Mouse (Mus musculus) neural tube, embryonic 14.5 days (tissue): ENCODE results near the gene P3h2. TPM values are rescaled to one million over a fixed set of nuclear protein-coding genes. Genes with fewer than 3 reads are reported as not detected.

Source experiments
- ATAC-seq: fragments of 200-750 bp; cut with Nextera tagmentation; 2 replicates; pipeline ENCODE4 v1.8.0; 2017; ENCODE audit warnings: low read depth, mild to moderate bottlenecking, moderate TSS enrichment, moderate library complexity
- H3K27ac ChIP-seq: fragments of 300-500 bp; sonication (generic); 2 replicates; pipeline ENCODE4 v1.5.1; 2014; ENCODE audit warnings: low read depth, mild to moderate bottlenecking, control low read depth, low read length, moderate library complexity, mixed read lengths
- H3K27me3 ChIP-seq: fragments of 300-500 bp; sonication (generic); 2 replicates; pipeline ENCODE4 v1.6.1; 2014; ENCODE audit warnings: low read length; ENCODE audit not compliant: control insufficient read depth, insufficient read depth
- H3K36me3 ChIP-seq: fragments of 300-500 bp; sonication (generic); 2 replicates; pipeline ENCODE4 v1.6.1; 2014; ENCODE audit warnings: low read length, mixed read lengths; ENCODE audit not compliant: control insufficient read depth, insufficient read depth
- H3K4me1 ChIP-seq: fragments of 300-500 bp; sonication (generic); 2 replicates; pipeline ENCODE4 v1.6.1; 2014; ENCODE audit warnings: low read length; ENCODE audit not compliant: control insufficient read depth, insufficient read depth
- H3K4me2 ChIP-seq: fragments of 300-500 bp; sonication (generic); 2 replicates; pipeline ENCODE4 v1.6.1; 2014; ENCODE audit warnings: mild to moderate bottlenecking, low read depth, low read length, control low read depth
- H3K4me3 ChIP-seq: fragments of 300-500 bp; sonication (generic); 2 replicates; pipeline ENCODE4 v1.5.1; 2014; ENCODE audit warnings: low read depth, low read length, control low read depth, mixed read lengths
- H3K9ac ChIP-seq: fragments of 300-500 bp; sonication (generic); replicated peaks from 2 replicates; pipeline ENCODE4 v1.6.1; 2014; ENCODE audit warnings: low read depth, mild to moderate bottlenecking, control low read depth, low read length, mixed read lengths
- H3K9me3 ChIP-seq: fragments of 300-500 bp; sonication (generic); 2 replicates; pipeline ENCODE4 v1.6.1; 2016; ENCODE audit warnings: low read length; ENCODE audit not compliant: control insufficient read depth
- WGBS: fragments of 180-500 bp; shearing (Covaris S2); extraction: QIAGEN DNeasy Blood & Tissue Kit; methylation state at CpG from one replicate; pipeline ENCODE4 v1.1.7; 2014; 5-methylcytosine and 5-hydroxymethylcytosine counted together
- polyA plus RNA-seq: library from polyadenylated mRNA; unstranded; fragments of >200 nt; fragmentation: Nextera tagmentation; extraction: Ambion mirVana; gene quantifications from 2 replicates; pipeline ENCODE4 v1.2.1, GENCODE M21; 2014

P3h2 gene
- polyA plus RNA-seq, 1 experiment from 2014 or later = 1.8 TPM

DNA sequence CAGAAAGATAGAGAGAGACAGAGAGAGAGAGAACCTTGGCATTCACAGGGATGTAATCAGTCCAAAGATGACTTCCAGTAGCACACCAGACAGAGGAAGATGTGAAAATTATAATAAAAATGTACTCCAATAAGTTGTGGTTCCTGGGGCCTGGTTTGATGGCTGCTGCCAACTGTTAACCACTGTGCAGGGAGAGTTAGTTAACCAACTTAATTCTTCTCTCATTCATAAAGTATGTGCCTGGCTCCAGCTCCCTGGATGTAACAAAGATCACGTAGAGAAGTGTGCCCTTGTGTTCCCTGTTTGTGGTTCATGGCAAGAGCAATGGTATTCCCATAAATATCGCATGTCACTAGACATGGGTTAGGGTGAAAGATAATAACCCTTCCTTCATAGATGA, 128.4 kb downstream of the P3h2 start:
- Histone ChIP-seq H3K4me3 (no peak overlapping the region), H3K36me3 (no peaks in the 10 kb centered on the region), H3K27me3 (no peaks in the 10 kb centered on the region), H3K27ac (no peak overlapping the region), H3K4me1 (no peaks in the 10 kb centered on the region), H3K9ac (no peak overlapping the region), H3K4me2 (no peak overlapping the region), H3K9me3 (no peaks in the 10 kb centered on the region)
- ATAC-seq = no peak
- 90% methylated on average over 2 of the region's 2 CpGs for WGBS

DNA sequence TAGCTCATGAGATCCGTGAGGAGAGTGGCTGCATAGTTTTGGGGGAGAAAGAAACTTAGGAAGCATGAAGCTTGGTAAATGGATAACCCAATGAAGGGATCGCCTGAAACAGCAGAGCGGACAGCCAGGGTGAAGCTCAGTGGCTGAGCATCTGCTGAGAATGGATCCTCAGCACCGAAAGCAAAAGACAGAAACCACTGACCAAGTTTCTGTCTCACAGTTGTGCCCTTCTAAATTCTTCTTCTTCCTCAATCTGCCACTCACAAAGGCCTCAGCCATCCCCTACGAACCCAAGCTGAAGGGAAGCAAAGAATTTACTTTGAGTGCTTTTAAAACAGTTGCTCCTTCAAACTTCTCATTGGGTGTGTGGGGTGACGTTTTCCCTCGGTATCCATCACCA, 134.3 kb downstream of the P3h2 start:
- no peak overlapping the region for H3K4me3 ChIP-seq
- no peak for ATAC-seq
- H3K9me3 ChIP-seq = no peaks in the 10 kb centered on the region
- no peaks in the 10 kb centered on the region for H3K27me3 ChIP-seq
- 89% methylated on average over 7 of the region's 7 CpGs for WGBS
- H3K27ac ChIP-seq = no peak overlapping the region
- no peaks in the 10 kb centered on the region for H3K36me3 ChIP-seq
- no peaks in the 10 kb centered on the region for H3K4me1 ChIP-seq
- H3K9ac ChIP-seq = no peak overlapping the region
- no peak overlapping the region for H3K4me2 ChIP-seq

DNA sequence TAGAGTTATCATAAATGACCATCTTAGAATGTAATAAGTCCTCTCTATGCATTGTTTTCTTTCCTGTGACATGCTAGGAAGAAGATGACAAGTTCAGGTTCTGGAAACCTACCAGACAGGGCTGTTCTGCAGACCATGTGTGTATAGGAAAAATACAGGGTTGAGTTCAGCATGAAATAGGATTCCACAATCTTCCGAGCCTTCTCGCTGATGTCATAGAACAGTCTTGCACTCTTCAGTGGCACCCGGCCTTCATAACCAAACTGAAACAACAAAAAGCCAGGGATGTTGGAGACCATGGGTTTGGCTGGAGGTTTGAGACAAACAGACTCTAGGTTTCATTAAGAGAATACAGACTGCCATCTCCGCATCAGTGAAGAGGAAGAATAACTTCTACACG, 134.9 kb downstream of the P3h2 start:
- Histone ChIP-seq H3K27ac (no peak overlapping the region), H3K4me2 (no peak overlapping the region), H3K4me1 (no peaks in the 10 kb centered on the region), H3K9me3 (no peaks in the 10 kb centered on the region), H3K36me3 (no peaks in the 10 kb centered on the region), H3K9ac (no peak overlapping the region), H3K4me3 (no peak overlapping the region), H3K27me3 (no peaks in the 10 kb centered on the region)
- WGBS = 93% methylated on average over 5 of the region's 5 CpGs
- no peak for ATAC-seq

GRCm38 (mm10) chr16:25970193-25970592, 135.4 kb downstream of the P3h2 start:
- WGBS = 91% methylated on average over 6 of the region's 6 CpGs
- Histone ChIP-seq H3K9ac (no peak overlapping the region), H3K27ac (no peak overlapping the region), H3K27me3 (no peaks in the 10 kb centered on the region), H3K4me1 (no peaks in the 10 kb centered on the region), H3K36me3 (no peaks in the 10 kb centered on the region), H3K9me3 (no peaks in the 10 kb centered on the region), H3K4me3 (no peak overlapping the region), H3K4me2 (no peak overlapping the region)
- ATAC-seq = no peak

GRCm38 (mm10) chr16:25967297-25967696, 138.3 kb downstream of the P3h2 start:
- Histone ChIP-seq H3K27me3 (no peaks in the 10 kb centered on the region), H3K4me1 (no peaks in the 10 kb centered on the region), H3K27ac (no peak overlapping the region), H3K9ac (no peak overlapping the region), H3K9me3 (no peaks in the 10 kb centered on the region), H3K4me3 (no peak overlapping the region), H3K36me3 (no peaks in the 10 kb centered on the region), H3K4me2 (no peak overlapping the region)
- ATAC-seq = peak; percentile 70; the same call in 1 of the 2 replicates
- WGBS = 25% methylated on average over 3 of the region's 3 CpGs

GRCm38 (mm10) chr16:25963856-25964255, 141.7 kb downstream of the P3h2 start:
- Histone ChIP-seq H3K9ac (no peak overlapping the region), H3K4me3 (no peak overlapping the region), H3K27ac (no peak overlapping the region), H3K9me3 (no peaks in the 10 kb centered on the region), H3K4me1 (no peaks in the 10 kb centered on the region), H3K36me3 (no peaks in the 10 kb centered on the region), H3K27me3 (no peaks in the 10 kb centered on the region), H3K4me2 (no peak overlapping the region)
- 26% methylated on average over 3 of the region's 3 CpGs for WGBS
- ATAC-seq = no peak

DNA sequence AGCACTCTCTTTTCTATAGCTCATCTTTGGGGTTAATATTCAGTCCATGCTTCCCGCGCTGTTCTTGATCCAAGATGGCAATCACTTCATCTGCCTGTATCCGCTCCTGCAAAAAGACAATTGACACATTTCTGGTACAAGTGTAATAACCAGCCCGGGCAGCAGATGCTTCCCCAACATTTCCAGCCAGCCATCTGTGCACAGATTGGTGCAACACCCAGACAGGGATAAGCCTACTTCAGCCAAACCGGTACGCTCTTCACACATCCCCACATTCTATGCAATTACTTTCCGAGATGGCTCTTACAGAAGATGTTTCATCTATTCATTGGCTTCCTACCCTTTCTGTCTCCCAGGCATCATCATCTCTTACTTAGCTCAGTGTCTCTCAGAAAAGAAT, 145.2 kb downstream of the P3h2 start:
- H3K4me3 ChIP-seq = no peak overlapping the region
- no peak overlapping the region for H3K27ac ChIP-seq
- ATAC-seq = 0 out of 2 replicates have a peak, but pooled peaks have one; percentile 44
- no peak overlapping the region for H3K9ac ChIP-seq
- WGBS = 85% methylated on average over 7 of the region's 7 CpGs
- no peak overlapping the region for H3K4me2 ChIP-seq
- no peaks in the 10 kb centered on the region for H3K9me3 ChIP-seq
- H3K36me3 ChIP-seq = no peaks in the 10 kb centered on the region
- H3K4me1 ChIP-seq = no peaks in the 10 kb centered on the region
- H3K27me3 ChIP-seq = no peaks in the 10 kb centered on the region

GRCm38 (mm10) chr16:25959929-25960328, 145.7 kb downstream of the P3h2 start:
- no peak for ATAC-seq
- no peaks in the 10 kb centered on the region for H3K36me3 ChIP-seq
- H3K9me3 ChIP-seq = no peaks in the 10 kb centered on the region
- H3K9ac ChIP-seq = no peak overlapping the region
- H3K4me2 ChIP-seq = no peak overlapping the region
- H3K4me1 ChIP-seq = no peaks in the 10 kb centered on the region
- no peak overlapping the region for H3K4me3 ChIP-seq
- 94% methylated on average over 5 of the region's 5 CpGs for WGBS
- H3K27ac ChIP-seq = no peak overlapping the region
- no peaks in the 10 kb centered on the region for H3K27me3 ChIP-seq

DNA sequence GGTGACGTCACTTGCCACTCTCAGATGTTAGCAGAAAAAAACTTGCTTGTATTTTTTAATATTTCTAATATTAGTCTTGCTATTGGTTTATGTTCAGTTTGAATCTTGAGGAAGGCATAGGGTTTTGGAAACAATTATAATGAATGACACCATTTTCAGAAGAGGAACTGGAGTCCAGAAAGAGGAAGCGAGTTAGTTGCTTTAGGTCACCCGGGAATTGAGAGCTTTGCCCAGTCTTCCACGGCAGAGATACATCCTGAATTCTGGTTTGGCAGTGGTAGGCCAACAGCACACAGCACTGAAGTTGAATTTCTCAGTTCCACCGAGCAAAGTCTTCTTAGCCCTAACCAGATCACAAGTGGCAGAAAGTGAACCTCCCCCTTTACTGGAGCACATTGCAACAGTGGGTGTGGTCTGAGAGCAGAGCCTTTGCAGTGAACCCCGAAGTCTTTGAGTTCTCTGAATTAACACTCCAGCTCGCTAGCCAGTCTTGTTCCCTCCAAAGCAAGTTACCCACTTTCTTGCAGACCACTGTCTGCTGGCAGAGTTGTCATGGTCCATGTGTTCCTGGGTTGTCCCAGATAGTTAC, 146.8 kb downstream of the P3h2 start:
- no peak overlapping the region for H3K9ac ChIP-seq
- no peak overlapping the region for H3K4me3 ChIP-seq
- H3K9me3 ChIP-seq = no peaks in the 10 kb centered on the region
- H3K36me3 ChIP-seq = no peaks in the 10 kb centered on the region
- WGBS = 77% methylated on average over 7 of the region's 7 CpGs
- ATAC-seq = no peak
- H3K4me1 ChIP-seq = no peaks in the 10 kb centered on the region
- no peaks in the 10 kb centered on the region for H3K27me3 ChIP-seq
- no peak overlapping the region for H3K4me2 ChIP-seq
- no peak overlapping the region for H3K27ac ChIP-seq
